Mouse (Mus musculus) forebrain, embryonic 16.5 days (tissue): ENCODE results near the gene Rfc4. TPM values are rescaled to one million over a fixed set of nuclear protein-coding genes. Genes with fewer than 3 reads are reported as not detected.

Experiments
- ATAC-seq: fragments of 200-750 bp; cut with Nextera tagmentation; 2 replicates; pipeline ENCODE4 v1.8.0; 2017; ENCODE audit warnings: mild to moderate bottlenecking, moderate library complexity
- H3K27ac ChIP-seq: fragments of 300-500 bp; sonication (generic); 2 replicates; pipeline ENCODE4 v1.5.1; 2014; ENCODE audit warnings: low read length, control low read depth
- H3K27me3 ChIP-seq: fragments of 300-500 bp; sonication (generic); replicated peaks from 2 replicates; pipeline ENCODE4 v1.6.1; 2014; ENCODE audit warnings: low read length; ENCODE audit not compliant: control insufficient read depth, insufficient read depth
- H3K36me3 ChIP-seq: fragments of 300-500 bp; sonication (generic); 2 replicates; pipeline ENCODE4 v1.6.1; 2014; ENCODE audit not compliant: control insufficient read depth, insufficient read depth
- H3K4me1 ChIP-seq: fragments of 300-500 bp; sonication (generic); replicated peaks from 2 replicates; pipeline ENCODE4 v1.6.1; 2014; ENCODE audit warnings: low read length; ENCODE audit not compliant: control insufficient read depth, insufficient read depth
- H3K4me2 ChIP-seq: fragments of 300-500 bp; sonication (generic); 2 replicates; pipeline ENCODE4 v1.6.1; 2014; ENCODE audit warnings: mild to moderate bottlenecking, low read length, control low read depth
- H3K4me3 ChIP-seq: fragments of 300-500 bp; sonication (generic); replicated peaks from 2 replicates; pipeline ENCODE4 v1.5.1; 2014; ENCODE audit warnings: mild to moderate bottlenecking, low read length, control low read depth
- H3K9ac ChIP-seq: fragments of 300-500 bp; sonication (generic); replicated peaks from 2 replicates; pipeline ENCODE4 v1.6.1; 2014; ENCODE audit warnings: low read depth, low read length, control low read depth
- H3K9me3 ChIP-seq: fragments of 300-500 bp; sonication (generic); 2 replicates; pipeline ENCODE4 v1.6.1; 2016; ENCODE audit warnings: low read length; ENCODE audit not compliant: control insufficient read depth
- WGBS: fragments of 180-500 bp; shearing (Covaris S2); extraction: QIAGEN DNeasy Blood & Tissue Kit; methylation state at CpG from one replicate; pipeline ENCODE4 v1.1.7; 2014; 5-methylcytosine and 5-hydroxymethylcytosine counted together
- polyA plus RNA-seq: library from polyadenylated mRNA; unstranded; fragments of >200 nt; fragmentation: Nextera tagmentation; extraction: Ambion mirVana; gene quantifications from 2 replicates; pipeline ENCODE4 v1.2.1, GENCODE M21; 2015

The Rfc4 gene
- polyA plus RNA-seq, 1 experiment from 2014 or later: 67.2 TPM

GRCm38 (mm10) chr16:23144326-23144725 lies 16.8 kb upstream of the Rfc4 start:
- H3K4me2 ChIP-seq: no peak overlapping the region
- ATAC-seq: no peak

GRCm38 (mm10) chr16:23140911-23141310 lies 13.4 kb upstream of the Rfc4 start:
- H3K36me3 ChIP-seq: no peaks in the 10 kb centered on the region
- no peak overlapping the region for H3K4me2 ChIP-seq
- WGBS: 94% methylated on average over 3 of the region's 3 CpGs

More at GRCm38 (mm10) chr16:23144326-23144725, 16.8 kb upstream of the Rfc4 start:
- Histone ChIP-seq H3K9ac (no peak overlapping the region), H3K27me3 (no peaks in the 10 kb centered on the region), H3K4me3 (no peak overlapping the region), H3K9me3 (no peaks in the 10 kb centered on the region), H3K36me3 (no peaks in the 10 kb centered on the region), H3K4me1 (no peaks in the 10 kb centered on the region), H3K27ac (no peak overlapping the region)
- whole genome bisulfite sequencing: 85% methylated on average over 7 of the region's 7 CpGs

GRCm38 (mm10) chr16:23136406-23136970 lies 9.0 kb upstream of the Rfc4 start:
- Histone ChIP-seq H3K36me3 (no peaks in the 10 kb centered on the region), H3K4me2 (no peak overlapping the region), H3K9me3 (no peaks in the 10 kb centered on the region), H3K27ac (no peak overlapping the region), H3K4me1 (no peaks in the 10 kb centered on the region), H3K27me3 (no peaks in the 10 kb centered on the region), H3K9ac (no peak overlapping the region), H3K4me3 (no peak overlapping the region)
- no peak for ATAC-seq
- WGBS: 62% methylated on average over 4 of the region's 4 CpGs

More at GRCm38 (mm10) chr16:23140911-23141310, 13.4 kb upstream of the Rfc4 start:
- ATAC-seq: no peak
- Histone ChIP-seq H3K4me3 (no peak overlapping the region), H3K9me3 (no peaks in the 10 kb centered on the region), H3K4me1 (no peaks in the 10 kb centered on the region), H3K27me3 (no peaks in the 10 kb centered on the region), H3K9ac (no peak overlapping the region), H3K27ac (no peak overlapping the region)

- no peaks in the 10 kb centered on the region for H3K36me3 ChIP-seq
- 22% methylated on average over 11 of the region's 11 CpGs for whole genome bisulfite sequencing
- H3K9ac ChIP-seq: no peak overlapping the region
- no peaks in the 10 kb centered on the region for H3K27me3 ChIP-seq
- no peak for ATAC-seq
- H3K4me1 ChIP-seq: 0 out of 2 replicates have a peak, but pooled peaks cover 2% of the 10 kb centered on the region
- H3K9me3 ChIP-seq: no peaks in the 10 kb centered on the region
- H3K4me3 ChIP-seq: no peak overlapping the region
- no peak overlapping the region for H3K4me2 ChIP-seq
- no peak overlapping the region for H3K27ac ChIP-seq
Measured at GRCm38 (mm10) chr16:23135421-23136149, 8.0 kb upstream of the Rfc4 start.

GRCm38 (mm10) chr16:23132336-23132735 lies 4.8 kb upstream of the Rfc4 start:
- Histone ChIP-seq H3K36me3 (no peaks in the 10 kb centered on the region), H3K9me3 (no peaks in the 10 kb centered on the region), H3K27me3 (no peaks in the 10 kb centered on the region), H3K4me2 (no peak overlapping the region), H3K4me3 (no peak overlapping the region), H3K27ac (no peak overlapping the region), H3K9ac (no peak overlapping the region), H3K4me1 (peaks cover 13% of the 10 kb centered on the region)
- no peak for ATAC-seq
- 100% methylated on average over 1 of the region's 1 CpGs for WGBS

GRCm38 (mm10) chr16:23130303-23130702 lies 2.8 kb upstream of the Rfc4 start:
- H3K4me1 ChIP-seq: peaks cover 18% of the 10 kb centered on the region
- H3K9me3 ChIP-seq: no peaks in the 10 kb centered on the region
- H3K4me3 ChIP-seq: no peak overlapping the region
- no peak for ATAC-seq
- no peak overlapping the region for H3K27ac ChIP-seq
- H3K4me2 ChIP-seq: no peak overlapping the region
- H3K36me3 ChIP-seq: no peaks in the 10 kb centered on the region
- H3K9ac ChIP-seq: no peak overlapping the region
- 91% methylated on average over 3 of the region's 3 CpGs for WGBS
- no peaks in the 10 kb centered on the region for H3K27me3 ChIP-seq

- no peak for ATAC-seq
- 0% methylated on average over 4 of the region's 4 CpGs for WGBS
Measured at GRCm38 (mm10) chr16:23127311-23127672, 245 bp downstream of the Rfc4 start.

GRCm38 (mm10) chr16:23124398-23124797 lies 3.1 kb downstream of the Rfc4 start:
- H3K27ac ChIP-seq: no peak overlapping the region
- H3K4me3 ChIP-seq: no peak overlapping the region
- ATAC-seq: no peak
- no peaks in the 10 kb centered on the region for H3K27me3 ChIP-seq
- H3K9ac ChIP-seq: no peak overlapping the region
- H3K4me2 ChIP-seq: no peak overlapping the region
- H3K4me1 ChIP-seq: peaks cover 16% of the 10 kb centered on the region
- peaks cover 2% of the 10 kb centered on the region; the same call in 1 of the 2 replicates for H3K36me3 ChIP-seq
- H3K9me3 ChIP-seq: no peaks in the 10 kb centered on the region
- WGBS: 84% methylated on average over 4 of the region's 4 CpGs

More at GRCm38 (mm10) chr16:23127311-23127672, 245 bp downstream of the Rfc4 start:
- Histone ChIP-seq H3K27me3 (no peaks in the 10 kb centered on the region), H3K4me1 (peaks cover 18% of the 10 kb centered on the region), H3K27ac (peak overlapping the region; percentile 96), H3K4me2 (peak overlapping the region; percentile 97), H3K9me3 (no peaks in the 10 kb centered on the region), H3K9ac (peak overlapping the region; percentile 96), H3K36me3 (no peaks in the 10 kb centered on the region; the same call in 1 of the 2 replicates), H3K4me3 (peak overlapping the region; percentile 78)

- Histone ChIP-seq H3K4me2 (no peak overlapping the region), H3K4me3 (no peak overlapping the region), H3K9ac (no peak overlapping the region), H3K9me3 (no peaks in the 10 kb centered on the region), H3K27me3 (no peaks in the 10 kb centered on the region), H3K27ac (no peak overlapping the region), H3K4me1 (peaks cover 6% of the 10 kb centered on the region), H3K36me3 (peaks cover 2% of the 10 kb centered on the region; the same call in 1 of the 2 replicates)
- no peak for ATAC-seq
- 94% methylated on average over 4 of the region's 4 CpGs for WGBS
Measured at GRCm38 (mm10) chr16:23123104-23123503, 4.4 kb downstream of the Rfc4 start.
